Mouse (Mus musculus): ENCODE measurements around the gene Epas1.

The Epas1 gene

DNA sequence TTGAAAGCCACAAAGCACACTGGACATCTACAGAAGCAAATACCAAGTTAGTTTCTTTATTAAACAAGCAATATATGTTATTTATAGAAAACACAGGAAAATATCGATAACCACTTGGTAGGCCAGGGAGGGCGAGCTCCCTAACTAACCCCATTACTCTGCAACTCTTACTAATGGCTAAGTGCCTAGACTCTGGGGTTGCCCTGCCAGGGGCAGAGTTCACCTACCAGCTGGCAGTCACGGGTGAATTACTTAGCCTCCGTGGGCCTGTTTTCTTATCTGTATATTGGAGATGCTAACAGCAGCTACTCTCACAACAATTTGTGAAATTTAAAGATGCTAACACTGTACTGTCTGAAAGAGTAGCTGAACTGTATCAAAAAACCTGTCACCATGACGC is 42.3 kb downstream of the Epas1 start:
- no peak for DNase-seq

DNA sequence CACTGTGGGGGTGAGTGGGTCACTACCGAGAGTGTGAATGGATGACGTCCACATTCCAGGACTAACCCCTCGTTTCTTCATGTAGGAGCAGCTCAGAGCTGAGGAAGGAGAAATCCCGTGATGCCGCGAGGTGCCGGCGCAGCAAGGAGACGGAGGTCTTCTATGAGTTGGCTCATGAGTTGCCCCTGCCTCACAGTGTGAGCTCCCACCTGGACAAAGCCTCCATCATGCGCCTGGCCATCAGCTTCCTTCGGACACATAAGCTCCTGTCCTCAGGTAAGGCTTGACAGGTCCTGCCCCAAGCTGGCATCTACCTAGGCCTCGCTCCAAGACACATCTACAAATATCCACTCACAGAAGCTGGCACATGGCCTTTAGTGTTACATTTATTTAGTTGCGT is 43.5 kb downstream of the Epas1 start:
- no peak for DNase-seq

DNA sequence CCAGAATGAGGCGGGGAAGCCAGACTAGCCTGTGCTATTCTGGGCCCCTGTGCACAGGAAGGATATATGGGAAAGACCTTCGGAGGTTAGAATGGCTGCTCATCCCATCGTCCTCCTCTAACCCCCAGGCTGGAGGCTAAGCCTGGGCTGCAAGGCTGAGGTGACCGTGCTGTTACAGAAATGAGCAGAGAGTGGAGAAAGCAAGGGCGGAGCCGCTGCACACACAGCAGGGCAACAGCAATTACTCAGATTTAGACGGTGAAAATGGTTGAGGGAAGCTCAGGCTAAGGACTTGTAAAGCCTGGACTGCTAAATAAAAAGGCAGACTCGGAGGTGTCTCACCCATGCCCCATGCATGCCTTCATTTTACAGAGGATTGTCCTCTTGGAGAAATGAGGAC is 45.0 kb downstream of the Epas1 start:
- DNase-seq = no peak

DNA sequence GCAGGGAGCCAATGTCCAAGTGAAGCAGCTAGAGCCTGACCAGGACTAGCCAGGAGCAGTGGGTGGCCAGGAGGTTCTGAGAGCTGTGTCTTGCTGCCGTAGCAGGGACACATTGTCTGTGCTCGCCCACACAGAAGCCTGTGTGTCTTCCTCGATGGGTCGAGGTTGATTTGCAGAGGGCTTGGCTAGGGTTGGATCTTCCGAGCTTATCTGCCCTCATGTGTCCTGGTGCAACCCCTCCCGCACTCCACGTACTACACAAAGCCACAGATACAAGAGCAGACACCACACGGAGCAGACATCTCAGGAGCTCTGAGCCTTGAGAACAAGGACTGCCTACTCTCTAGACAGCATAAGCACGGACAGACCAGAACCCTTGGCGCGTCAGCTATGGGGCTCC is 45.5 kb downstream of the Epas1 start:
- DNase-seq = no peak

DNA sequence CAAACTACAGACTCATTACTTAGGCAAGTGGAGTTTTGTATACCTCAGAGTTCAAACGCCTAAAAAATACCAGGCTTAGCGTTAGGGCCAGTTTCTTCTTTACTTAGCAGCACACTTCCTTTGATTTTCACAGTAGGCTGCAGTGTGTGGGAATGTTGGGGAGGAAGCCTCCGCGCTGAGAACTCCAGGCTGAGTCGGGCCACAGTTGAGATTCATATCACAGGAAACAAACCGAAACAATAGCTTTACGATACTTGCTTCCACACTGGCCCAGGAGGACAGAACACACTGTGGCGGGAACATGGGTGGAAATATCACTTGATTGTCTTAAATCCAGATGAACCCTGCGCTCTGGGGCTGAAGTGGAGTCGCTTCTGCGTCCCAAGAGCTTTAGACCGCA is 47.0 kb downstream of the Epas1 start:
- peak; percentile 48 for DNase-seq

DNA sequence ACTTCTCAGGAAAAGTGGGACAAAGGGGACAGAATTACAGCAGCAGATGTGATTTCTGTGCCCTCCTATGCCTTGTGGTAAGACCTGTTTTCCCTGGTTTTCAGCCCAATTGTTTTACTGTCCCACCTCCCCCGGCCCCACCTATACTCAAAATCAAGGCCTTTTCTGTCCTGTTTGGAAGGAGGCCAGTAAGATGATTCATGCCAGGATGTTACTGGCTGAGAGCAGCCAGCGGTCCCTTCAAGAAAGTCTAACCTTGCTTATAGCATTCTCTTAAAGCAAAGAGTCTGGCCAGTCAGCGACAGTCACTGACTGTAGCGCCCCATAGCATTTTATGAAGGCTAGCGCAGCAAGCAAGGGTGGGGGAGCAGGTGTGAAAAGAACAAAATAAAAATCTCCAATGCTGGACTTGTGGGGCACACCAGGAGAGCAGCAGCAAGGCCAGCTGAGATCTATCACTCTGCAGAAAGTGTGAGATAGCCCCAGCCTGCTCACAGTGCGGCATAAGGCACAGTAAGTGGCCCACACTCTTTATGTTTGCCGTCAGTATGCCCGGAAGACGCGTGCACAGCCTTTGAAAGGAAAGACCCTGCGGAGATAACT is 47.8 kb downstream of the Epas1 start:
- peak; percentile 83 for DNase-seq

DNA sequence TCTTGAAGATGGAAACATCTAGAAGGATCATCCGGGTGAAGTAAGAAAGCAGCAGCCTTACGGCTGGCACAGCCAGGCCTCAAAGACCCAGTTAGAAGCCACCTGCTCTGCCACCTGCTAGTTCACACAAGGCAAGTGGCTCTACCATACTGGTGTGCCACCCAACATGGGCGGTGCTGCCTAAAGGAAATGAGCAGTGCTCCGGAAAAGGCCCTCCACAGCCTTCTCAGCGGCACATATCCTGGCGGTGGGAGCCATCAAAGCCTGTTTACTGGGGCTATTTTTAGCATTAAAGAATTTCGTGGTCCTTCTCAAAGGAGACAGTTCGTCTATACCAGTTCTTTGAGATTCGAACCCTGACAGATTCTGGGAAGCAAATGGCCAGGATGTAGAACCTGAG is 48.4 kb downstream of the Epas1 start:
- DNase-seq = peak; percentile 58

DNA sequence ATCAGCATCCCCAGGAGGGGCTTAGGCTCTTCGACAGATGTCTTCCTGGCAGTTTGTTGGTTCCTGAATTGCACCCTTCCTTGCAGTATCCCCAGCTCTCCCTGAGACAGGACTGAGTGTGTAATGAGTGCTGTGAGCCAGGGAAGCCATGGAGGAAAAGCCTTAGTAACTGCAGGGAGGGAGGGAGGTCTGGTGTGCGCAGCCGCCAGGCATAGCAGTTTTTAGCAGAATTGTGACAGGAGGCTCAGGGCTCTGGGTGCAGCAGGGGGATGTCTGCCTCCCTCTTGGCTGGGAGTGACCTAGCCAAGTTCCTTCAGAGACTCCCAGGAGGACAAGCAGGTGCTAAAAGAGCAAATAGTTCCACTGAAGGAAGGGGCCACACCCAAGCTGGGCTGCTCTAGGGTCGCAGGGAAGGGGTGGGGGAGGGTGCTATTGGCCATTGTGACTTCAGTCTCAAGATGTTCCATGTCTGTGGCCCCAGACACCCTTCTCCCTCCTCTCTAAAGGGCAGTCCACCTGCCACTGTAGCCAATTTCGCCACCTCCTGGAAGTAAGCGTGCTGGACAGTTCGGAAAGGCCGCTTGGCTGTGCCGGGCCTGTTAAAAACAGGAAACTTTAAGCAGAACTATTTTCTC is 49.0 kb downstream of the Epas1 start:
- DNase-seq = peak; percentile 61

DNA sequence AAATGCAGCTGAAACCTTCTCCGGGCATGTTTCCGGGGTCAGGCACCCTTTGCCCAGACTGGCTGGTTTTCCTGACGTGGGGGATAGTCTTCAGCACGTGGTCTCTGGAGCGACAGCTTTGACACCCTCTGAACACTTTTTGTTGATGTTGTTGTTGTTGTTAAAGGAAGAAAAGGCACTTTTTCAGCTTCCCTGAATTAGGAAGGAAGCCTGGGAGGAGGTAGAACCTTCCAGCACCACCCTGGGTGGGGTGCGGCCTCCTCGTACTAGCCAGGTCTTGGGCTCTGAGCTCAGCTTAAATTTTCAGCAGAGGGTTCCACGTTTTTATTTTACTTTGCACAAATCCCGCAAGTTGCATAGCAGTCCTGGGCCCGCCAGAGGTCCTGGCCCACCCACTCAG is 49.6 kb downstream of the Epas1 start:
- no peak for DNase-seq

DNA sequence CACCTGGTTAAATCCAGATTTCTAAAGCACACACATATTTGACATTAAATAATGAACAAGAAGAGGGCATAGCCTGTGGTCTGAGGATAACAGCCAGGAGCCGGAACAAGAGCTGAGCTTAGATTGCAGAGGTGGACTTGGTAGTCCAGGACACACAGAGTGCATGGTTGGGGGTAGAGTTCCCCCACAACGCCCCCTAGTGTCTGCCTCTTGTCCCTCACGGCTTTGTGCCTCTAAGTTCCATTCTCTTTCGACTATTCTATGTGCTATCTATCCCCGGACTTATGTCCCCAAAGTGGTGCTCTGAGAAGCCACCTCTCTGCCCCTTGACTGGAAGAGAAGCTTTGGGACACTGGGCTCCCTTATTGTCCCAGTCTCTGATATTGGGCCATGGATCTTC is 50.2 kb downstream of the Epas1 start:
- DNase-seq = no peak

DNA sequence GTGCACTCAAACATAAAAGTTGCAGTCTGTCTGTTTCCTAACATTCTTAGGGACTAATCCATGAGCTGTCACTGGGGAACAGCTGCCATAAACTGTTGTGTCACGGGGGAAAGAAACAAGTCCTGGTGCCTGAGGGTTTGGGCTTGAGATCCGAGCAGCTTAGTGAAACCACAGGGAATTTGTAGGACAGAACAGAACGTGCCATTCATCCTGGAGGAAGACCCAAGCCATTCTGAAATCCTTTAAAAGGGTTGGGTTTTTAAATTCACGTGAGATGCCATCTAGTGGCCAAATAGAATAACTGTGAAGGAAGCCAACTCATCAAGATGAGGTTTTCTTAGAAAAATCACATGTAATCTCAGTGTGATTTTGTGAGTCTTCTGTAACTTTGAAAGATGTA is 58.5 kb downstream of the Epas1 start:
- peak; percentile 46 for DNase-seq

DNA sequence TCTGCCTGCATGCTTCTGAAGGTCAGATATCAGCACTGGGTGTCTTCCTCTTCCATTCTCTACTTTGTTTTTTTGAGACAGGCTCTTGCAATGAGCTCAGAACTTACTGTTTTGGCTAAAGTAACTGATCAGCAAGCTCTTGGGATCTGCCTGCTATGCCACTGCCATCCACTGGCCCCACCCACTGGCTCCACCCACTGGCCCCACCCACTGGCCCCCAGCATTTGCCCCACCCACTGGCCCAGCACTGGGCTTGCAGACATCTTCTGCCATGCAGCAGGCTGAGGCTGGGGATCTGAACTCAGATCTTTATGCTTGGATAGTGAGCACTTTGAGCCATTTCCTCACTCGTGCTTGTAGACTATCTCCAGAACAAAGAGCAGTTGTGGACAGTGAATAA is 60.8 kb downstream of the Epas1 start:
- DNase-seq = no peak

DNA sequence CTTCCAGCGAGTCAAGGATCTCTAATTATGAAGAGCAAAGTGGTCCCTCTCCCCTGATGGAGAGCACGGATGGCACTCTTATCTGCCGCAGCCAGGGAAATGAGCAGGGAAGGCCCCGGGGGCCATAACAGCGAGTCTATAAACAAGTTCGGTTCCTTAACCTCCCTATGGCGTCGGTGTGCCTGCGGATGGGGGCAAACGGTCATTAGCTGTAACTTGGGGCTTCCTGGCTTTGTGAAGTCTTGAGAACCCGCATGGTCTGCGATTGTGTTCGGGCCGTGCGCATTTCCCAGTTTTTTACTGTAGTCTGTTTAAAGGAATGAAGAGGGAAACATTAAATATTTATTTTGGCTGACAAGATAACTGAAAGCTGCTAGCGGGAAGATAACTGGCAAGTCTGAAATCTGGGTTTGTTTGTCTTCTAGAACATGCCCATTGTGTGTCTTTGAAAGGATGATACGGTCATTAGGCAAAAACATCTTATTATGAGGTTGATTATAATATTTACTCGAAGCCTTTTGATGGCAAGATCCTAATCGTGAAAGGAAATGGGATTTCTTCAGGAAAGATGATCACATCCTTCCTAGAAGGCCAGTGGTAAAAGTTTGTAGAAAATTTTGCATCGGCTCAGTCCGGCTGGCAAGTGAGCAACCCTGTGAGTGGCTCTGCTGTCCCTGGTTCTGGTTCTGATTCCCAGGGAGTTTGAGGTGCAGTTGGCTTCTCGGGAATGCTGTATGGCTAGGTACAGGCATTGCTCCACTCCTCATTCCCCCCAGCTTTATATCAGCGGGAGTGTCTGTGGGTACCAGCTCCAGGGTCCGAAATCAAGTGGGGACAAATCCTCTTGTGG is 61.7 kb downstream of the Epas1 start:
- no peak for DNase-seq

DNA sequence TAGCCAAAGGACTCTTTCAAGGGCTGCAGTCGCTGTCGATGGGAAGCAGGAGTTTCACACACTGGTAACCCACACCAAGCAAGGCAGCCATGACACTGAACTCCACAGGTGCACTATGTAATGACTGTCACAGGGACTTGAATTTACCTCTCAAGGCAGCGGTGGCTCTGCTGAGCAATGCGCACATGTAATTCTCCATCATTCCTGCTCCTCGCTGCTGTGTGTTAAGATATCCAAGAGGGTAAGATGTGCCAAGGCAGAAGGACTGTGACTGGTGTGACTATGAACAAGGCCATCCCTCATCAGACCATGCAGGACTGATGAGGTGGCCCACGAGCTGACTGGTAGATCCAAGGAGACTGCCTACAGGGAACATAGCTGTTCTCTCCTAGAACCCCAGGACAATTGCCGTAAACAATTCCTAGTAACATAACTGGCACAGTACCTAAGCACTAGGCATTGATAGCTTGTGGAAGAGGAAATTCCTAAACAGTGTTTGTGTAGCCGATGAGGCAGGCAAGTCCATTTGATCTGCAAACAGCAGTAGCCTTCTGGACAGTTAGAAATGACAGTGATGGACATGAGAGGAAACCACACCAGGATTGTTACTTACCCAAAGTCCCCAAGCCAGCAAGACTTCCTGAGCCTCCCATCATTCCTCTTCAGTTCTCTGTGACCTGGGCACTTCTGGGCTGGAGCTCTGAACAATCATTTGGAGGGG is 68.7 kb downstream of the Epas1 start:
- no peak for DNase-seq

DNA sequence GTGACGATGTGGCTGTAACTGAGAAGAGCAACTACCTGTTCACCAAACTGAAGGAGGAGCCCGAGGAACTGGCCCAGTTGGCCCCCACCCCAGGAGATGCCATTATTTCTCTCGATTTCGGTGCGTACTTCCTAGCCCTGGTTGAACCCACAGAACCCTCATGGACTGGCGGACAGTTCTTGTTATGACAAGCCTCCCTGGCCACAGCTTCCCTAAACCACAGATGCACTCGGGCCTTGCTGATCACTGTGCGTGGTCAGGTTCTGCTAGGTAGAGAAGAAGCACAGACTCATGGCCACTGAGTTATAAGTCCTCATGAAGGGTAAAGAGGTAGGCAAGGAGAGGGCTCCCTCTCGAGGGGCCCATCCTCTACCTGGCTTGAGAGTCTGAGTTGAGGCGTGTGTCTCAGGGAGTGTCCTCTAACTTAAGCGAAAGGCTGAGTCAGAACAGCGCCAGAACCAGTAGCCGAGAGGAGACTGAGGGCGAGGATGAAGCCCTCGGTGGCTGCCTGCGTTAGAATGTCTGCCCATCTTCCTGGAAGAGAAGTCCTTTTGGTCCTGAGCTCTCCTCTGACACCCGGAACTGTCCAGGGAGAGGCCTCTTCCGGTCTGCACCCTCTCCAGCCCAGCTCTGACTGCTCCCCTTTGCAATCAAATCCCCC is 71.1 kb downstream of the Epas1 start:
- no peak for DNase-seq

DNA sequence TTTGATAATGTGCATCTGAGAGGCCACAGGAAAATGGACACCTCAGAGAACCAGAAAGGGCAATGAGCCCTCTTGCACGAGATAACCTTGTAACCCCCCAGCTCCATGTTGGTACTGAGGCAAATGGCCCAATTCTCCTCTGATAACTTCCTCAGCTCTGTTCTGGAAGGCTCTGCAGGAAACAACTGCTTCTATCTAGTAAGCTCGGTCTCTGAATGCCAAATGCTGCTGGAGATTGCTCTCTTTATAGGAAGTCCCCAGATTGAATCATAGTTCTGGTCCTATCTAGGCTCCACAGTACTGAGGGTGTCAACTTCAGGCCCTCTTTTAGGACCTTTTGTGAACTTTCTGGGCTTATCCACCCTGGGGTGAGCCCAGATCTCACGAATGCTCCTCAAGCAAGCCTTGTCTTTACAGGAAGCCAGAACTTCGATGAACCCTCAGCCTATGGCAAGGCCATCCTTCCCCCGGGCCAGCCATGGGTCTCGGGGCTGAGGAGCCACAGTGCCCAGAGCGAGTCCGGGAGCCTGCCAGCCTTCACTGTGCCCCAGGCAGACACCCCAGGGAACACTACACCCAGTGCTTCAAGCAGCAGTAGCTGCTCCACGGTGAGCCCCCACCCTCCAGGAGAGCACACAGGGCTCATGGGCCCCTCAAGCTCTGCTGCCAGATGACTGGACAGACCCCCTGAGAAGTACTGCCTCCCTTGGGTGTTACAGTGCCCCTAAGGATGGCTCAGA is 71.8 kb downstream of the Epas1 start:
- no peak for DNase-seq

DNA sequence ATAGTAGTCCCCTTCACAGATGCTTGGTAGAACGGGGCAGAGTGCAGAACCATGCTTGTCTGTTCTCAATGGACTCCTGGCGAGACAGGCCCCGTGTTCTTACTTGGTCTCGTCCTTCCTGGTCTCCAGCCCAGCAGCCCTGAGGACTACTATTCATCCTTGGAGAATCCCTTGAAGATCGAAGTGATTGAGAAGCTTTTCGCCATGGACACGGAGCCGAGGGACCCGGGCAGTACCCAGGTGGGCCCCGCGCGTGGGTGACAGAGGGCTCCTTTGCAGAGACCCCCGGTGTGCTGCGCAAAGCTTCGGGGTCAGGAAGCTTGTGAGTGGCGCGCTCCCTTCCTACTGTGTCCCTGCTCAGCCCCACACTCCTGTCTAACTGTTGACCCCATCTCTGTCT is 72.9 kb downstream of the Epas1 start:
- no peak for DNase-seq

DNA sequence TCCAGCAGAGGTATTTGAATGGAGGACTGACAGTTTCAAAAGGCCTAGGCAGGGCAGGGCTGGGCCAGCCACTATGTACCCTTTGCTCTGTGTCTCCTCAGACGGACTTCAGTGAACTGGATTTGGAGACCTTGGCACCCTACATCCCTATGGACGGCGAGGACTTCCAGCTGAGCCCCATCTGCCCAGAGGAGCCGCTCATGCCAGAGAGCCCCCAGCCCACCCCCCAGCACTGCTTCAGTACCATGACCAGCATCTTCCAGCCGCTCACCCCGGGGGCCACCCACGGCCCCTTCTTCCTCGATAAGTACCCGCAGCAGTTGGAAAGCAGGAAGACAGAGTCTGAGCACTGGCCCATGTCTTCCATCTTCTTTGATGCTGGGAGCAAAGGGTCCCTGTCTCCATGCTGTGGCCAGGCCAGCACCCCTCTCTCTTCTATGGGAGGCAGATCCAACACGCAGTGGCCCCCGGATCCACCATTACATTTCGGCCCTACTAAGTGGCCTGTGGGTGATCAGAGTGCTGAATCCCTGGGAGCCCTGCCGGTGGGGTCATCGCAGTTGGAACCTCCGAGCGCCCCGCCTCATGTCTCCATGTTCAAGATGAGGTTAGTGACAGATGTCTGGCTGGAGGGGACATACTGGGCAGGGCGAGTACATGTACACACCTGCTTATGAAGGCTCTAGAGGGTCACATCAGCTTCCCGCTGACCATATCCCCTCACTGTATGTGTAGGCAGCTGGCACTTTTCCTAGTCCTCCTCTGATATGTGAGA is 74.1 kb downstream of the Epas1 start:
- DNase-seq = no peak

DNA sequence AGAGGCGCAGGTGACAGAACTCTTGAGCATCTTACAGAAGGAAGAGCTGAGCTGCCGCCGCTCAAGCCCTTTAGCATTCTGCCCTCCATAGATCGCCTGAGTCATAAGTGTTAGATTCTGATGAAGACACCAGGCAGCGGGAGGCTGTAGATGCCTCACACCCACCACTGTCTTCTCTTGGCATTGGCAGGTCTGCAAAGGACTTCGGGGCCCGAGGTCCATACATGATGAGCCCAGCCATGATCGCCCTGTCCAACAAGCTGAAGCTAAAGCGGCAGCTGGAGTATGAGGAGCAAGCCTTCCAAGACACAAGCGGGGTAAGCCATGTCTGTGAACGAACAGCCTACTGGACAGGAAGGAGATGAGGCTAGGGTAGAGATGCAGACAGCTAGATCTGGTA is 75.0 kb downstream of the Epas1 start:
- DNase-seq = no peak

DNA sequence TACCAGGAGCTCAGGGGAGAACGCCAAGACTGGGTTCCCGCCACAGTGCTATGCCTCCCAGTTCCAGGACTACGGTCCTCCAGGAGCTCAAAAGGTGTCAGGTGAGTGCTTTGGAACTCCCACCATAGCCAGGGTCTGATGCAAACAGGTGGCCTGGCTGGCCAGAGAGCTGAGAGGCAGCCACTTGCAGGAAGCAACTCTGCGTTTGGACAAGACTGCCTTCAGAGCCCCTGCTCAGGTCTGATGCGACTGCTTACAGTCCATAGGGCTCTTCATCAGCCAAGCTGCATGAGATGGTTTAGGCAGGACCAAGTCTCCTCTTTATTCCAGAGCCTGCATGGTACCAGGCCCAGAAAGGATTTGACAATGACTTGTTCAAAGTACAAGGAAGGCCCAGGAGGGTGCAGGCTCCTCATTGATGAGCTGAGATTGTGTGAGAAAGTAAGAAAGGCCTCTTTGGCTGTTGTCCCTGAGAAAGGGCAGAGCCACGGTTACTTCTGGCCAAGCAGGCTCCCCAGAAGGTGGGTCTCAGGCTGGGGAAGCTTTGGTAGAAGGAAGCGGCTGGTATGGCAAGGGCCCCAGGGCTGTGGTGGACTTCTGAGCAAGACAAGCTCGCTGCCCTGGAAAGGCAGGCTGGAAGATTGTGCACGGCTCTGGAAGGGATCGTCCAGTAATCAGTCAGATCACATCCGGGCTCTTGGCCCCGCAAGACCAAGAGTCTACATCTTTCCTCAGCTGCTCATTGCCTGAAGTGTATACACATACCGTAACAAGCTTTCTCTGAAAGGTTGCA is 76.1 kb downstream of the Epas1 start:
- DNase-seq = no peak

DNA sequence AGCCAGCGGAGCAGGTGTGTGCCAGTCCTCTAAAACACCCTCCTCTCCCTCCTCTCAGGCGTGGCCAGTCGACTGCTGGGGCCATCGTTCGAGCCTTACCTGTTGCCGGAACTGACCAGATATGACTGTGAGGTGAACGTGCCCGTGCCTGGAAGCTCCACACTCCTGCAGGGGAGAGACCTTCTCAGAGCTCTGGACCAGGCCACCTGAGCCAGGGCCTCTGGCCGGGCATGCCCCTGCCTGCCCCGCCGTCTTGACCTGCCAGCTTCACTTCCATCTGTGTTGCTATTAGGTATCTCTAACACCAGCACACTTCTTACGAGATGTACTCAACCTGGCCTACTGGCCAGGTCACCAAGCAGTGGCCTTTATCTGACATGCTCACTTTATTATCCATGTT is 77.4 kb downstream of the Epas1 start:
- DNase-seq = no peak
